Mouse (Mus musculus) adipocyte (in vitro differentiated cells): ENCODE results near the gene Phactr1.

Experiments
- DNase-seq: peaks from one replicate; pipeline ENCODE4 v3.0.0-alpha.2; 2016; ENCODE audit warnings: low spot score

Phactr1 gene

DNA sequence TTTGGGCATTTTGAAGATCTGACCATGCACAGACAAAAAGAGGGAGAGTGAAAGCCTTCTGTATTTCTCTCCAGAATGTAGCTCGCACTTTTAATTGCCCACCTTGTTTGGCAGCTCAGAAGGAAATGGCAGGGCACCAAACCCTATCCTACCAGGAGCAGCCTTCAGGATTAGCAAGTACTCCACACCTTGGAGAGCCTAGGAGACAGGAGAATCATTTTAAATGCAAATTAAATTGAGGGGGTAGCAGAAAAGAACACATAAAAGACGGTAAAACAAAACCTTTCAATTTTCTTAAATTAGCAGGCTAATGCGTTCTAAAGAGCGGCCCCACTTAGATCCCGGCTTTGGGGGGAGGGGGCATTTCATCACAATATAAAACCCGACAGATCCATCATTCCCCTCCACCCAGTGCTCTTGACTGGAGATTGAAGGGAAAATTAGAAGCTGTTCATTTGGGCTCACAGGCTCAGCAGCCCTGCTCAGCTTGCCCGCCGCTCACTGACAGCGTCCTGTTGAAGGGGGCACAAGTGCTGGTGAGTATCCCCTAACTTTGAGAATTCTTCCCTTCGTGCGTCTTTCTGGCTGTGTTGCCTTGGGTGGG is at the start of gene Phactr1:
Gene Phactr1 (plus strand): TSS at position 233 of the 604 bp plus-strand sequence.
- no peak for DNase-seq

DNA sequence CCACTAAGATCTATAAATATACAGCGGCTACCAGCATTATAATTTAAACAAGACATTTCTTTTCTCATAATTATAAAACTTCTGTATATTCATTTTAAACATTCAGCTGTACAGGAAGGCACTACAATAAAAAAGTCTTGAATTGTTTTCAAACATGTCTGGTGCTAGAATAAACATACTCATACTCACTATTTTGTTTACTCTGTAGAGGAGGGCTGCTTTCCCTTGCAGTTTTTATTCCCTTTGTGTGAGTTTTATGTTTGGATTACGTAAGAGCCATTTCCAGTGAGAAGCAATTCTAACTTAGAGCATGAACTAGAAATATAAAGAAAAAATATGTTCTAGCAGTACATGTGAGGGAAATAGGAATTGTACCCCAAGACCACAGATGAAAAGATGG is 45.5 kb upstream of the Phactr1 start:
- DNase-seq: no peak

DNA sequence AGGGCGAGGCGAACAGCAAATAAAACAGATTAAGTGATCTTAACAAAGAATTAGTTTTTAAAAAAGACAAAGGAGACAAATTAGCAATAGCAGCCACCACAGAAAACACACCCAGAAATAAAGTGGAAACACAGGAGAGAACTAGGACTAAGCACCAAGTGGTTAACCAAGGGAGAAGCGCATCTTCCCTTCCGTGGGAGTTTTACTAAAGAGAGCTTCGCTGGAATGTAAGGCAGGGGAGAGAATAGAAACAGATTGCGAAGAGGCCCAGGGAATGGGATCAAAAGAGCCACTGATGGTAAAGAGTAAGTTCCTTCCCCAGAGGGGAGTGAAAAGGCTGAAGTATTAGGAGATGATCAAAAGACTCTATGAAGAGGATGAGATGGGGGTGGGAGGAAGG is 30.2 kb upstream of the Phactr1 start:
- no peak for DNase-seq

DNA sequence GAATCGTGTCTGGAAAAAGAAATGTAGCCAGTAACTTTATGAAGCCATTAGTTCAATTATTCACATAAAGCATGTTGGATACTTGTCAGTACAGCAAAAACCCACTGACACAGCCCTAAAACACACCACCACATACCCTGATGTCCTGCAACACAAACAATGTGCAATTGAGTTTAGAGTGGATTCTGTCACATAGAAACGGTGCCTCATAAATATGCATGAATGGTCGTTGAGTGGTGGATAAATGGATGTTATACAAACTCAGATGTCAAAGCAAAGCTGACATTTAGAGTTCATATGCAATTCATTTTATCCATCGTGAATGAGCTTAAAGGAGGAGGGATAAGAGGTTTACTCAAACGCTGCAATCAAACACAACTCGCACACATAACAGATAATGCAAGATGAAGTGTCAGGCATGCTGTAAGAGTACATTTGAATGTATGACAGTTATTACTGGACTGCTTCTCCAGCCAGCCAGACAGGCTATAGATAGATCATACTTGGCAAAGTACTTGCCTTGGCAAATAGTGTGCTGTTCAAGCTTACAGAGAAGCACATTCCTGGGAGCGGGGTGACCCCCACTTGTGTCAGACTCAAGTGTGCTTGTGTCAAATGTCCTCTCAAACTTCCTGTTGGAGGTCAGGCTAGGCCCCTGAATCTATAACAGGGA is 23.6 kb upstream of the Phactr1 start:
- no peak for DNase-seq

DNA sequence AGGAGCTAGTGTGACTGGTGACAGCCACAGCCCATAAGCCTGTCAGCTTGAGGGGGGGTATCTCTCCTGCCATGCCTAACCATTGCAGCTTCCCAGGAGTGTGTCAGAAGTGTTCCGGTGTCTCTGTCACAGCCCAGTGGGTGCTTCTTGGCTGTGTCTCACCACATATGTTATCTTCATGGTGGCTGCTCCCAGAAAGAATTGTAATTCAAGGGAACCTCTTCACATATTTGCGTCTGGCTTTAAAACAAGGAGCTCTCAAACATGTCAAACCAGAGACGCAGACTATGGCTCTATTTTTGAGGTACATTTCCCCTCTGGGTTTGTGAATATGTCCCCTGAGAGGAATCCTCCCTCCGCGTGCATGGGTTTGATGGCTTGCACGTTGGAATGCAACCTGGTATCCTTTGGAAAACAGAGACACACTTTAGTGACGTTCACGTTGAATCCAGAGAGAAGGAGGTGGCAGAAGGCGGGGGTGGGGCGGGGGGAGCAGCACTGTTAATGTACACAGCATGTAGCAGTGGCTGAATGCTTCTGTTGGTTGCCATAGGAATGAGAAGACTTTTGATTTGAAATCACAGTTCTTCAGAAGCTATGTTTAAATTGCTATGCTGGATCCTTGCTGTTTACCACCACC is 8.7 kb upstream of the Phactr1 start:
- DNase-seq: no peak

DNA sequence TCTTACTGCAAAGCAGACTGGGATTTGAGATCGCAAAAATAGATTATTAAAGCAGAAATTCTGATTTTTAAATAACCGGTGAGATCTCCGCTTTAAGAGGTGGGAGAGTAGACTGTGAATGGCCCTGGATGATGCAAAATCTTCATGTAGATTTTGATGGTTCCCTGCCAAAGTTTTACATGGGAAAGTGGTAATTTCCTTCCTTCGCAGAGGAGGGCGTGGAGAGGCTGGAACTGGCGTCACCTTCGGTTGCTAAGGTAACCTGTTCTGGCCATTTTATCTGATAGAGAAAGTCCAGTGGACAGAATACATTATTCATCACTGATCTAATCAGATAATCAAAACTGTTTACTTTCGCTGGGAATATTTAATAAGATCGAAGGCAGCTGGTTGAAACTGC is 876 bp downstream of the Phactr1 start:
- no peak for DNase-seq

DNA sequence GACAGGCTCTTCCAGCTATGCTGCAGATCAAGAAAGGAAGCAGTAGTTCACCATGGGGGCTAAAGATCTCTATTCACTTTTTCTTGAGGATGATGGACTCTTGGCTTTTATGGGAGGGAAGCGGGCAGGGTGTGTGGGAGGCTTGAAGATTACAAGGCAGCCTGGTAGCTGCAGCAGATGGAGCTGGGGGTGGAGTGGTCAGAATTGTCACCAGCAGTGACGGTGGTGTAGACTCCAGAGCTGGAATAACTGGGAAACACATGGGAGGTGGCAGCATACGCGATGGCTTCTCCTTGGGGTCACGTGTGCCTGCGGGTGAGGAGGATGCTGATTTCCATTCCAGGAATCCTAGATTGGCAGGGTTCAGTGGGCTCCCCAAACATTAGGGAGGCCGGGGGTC is 3.8 kb downstream of the Phactr1 start:
- DNase-seq: no peak

DNA sequence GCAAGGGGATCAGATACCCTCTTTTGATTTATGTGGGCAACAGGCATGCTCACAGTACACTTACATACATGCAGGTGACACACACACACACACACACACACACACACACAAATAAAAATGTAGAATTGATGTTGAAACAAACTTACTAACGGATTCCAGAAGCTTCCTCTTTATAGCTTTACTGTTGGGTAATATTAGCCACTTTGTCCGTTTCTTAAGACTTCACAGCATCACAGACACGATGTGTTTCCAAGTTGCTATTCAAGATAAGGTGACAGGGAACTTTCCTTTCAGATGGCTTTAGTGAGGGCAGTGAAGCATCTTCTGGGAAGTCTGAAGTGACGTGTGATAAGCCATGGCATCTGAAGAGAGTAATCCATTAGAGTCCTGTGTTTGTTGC is 11.8 kb downstream of the Phactr1 start:
- DNase-seq: no peak

DNA sequence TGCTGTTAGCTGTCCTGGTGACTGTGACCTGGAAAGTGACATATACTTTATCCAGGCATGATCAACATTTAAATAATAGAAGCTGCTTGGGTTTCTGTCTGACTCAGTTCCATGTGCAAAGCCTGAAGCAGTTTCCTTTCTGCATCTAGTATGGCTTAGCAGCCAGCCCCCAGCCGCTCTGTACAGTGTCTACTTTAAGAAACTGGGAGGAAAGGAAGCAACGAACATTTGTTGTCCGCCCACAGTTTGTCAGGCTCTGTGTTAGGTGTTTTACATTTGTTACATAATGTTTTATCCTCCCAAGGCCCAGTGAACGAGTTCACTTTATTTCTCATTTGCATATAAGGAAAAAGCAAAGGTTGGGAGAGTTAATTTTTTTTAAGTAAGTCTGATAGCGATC is 16.2 kb downstream of the Phactr1 start:
- DNase-seq: no peak

DNA sequence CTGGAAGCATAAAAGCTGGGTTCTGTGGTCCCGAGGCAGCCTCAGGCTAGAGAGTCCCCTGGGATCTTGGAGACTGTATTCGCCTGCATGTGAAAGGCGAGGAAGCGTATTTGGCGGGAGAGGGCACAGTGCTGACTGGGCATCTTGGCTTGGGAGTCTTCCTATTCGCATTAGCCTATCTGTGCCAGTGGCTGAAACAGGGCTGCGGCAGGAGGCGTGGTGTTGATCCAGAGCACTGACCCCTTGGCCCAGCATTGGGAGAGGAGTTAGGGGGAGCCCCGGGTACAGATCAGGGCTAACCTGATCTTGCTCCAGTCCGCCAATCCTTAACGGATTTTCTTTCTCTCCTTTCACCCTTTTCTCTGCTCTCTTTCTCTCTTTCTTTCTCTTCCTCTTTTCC is 28.7 kb downstream of the Phactr1 start:
- no peak for DNase-seq

DNA sequence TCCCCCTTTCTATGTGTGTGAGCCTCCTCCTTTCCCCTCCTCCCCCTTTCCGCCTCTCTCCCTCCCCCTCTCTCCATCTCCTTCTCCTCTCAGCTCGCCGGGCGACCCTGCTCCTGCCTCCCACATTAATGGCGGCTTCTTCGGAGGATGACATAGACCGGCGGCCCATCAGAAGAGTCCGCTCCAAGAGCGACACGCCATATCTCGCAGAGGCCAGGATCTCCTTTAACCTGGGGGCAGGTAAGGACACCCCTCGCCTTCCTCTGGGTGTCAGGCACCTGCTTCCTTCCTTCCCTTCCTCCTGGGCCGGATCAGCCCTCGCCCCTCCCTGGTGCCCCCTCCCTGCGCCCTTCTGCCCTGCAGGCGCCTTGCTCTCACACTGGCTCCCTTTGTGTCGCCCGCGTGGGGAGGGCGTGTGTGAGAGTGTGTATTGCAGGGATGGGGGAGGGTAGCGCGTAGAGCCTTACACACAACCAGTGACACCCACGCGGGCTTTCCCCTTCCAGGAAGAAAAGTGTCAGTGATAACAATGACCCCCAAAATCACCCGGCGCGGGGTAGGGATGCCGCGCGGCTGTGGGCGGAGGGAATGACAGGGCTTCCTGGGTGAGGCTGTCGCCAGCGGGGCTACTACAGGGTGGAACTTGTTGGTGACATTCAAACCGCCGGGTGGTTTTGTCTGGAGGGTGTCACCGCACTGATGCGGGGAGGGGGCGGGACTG is 29.3 kb downstream of the Phactr1 start:
- no peak for DNase-seq

DNA sequence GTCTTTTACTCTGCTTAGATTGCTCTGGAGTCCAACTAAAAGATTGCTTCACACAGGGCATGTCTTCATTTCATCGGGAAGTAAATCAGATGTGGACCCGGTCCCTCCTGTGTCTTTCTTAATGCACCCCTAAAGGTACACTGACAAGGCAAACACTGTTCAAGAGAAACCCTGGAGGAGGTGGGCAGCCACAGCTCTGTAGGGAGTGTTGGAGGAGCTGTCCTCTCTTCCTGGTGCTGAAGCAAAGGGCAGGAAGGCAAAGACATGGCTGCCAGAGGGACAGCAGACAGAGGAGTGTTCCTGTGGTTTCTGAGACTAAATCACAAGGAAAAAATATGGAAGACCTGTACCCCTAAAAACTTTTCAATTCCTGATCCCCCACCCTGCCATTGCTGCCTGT is 31.1 kb downstream of the Phactr1 start:
- peak; percentile 36 for DNase-seq

DNA sequence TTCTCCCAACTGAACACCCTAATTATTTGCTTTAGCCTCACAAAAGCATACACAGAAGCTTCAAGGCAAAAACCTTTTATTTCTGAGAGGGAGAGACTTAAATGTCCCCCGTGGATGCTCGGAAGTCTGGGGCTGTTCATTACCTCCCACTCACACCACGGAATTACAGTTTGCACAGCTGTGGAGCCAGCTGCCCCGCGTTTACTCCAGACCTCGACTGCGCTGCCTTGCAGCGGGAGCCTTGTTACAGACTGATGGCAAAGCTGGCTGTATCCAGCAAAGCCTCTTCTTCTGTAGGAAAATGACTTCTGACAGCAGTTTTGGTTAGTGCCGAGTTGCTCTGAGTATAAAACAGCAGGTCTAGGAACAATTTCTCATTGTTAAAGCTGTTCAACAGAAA is 39.0 kb downstream of the Phactr1 start:
- DNase-seq: no peak

DNA sequence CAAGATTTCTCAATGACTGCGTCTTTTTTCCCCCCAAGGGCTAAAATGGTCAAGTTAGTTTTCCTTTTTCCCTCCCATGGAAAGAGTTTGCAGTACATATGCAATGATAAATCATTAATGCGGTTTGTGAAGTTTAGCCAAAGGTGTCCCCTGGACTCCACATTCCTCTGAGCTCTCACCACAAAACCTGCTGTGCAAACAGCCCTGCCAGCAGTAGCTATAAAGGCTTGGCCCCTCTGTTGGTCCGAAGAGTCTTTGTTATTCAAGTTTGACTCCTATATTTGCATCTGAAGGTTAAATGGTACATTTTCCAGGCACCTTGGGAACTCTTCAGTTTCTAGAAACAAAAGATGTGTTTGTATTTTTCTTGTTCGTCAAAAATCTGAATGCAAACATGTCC is 39.7 kb downstream of the Phactr1 start:
- DNase-seq: no peak

DNA sequence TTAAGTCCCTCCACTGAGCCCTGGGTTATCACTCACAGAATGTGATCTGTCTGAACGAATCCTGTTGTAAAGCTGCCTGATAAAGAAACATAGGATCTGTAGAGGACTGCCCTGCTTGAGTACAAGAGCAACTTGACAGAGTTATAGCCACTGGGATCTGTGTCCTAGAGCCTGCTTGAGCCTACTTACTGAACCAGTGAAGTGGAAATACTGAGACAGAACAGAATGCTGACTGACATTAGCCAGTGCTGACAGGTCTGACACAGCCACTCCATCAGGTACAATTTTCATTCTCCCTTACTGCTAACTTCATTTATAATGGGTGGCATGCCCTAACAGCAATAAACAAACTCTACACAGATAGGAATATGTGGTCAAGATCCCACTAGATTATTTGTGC is 40.2 kb downstream of the Phactr1 start:
- no peak for DNase-seq

DNA sequence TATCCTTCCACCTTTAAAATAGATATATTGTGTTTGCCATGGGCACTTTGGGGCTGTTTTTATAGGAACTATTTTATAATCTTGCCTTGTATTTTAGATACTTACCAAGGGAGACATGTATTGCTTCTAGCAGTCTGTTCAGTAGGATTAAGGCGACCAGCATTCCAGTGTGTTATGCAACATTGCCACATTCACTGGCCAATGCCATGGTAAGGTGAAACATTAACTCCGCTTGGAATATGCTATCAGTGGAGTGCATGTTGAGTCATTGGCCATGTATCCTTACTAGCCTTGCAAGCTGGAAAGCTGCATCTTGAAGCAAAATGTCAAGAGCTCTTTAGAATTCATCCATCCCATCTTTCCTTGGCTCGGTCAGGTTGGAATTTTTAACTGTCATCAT is 43.6 kb downstream of the Phactr1 start:
- DNase-seq: no peak

DNA sequence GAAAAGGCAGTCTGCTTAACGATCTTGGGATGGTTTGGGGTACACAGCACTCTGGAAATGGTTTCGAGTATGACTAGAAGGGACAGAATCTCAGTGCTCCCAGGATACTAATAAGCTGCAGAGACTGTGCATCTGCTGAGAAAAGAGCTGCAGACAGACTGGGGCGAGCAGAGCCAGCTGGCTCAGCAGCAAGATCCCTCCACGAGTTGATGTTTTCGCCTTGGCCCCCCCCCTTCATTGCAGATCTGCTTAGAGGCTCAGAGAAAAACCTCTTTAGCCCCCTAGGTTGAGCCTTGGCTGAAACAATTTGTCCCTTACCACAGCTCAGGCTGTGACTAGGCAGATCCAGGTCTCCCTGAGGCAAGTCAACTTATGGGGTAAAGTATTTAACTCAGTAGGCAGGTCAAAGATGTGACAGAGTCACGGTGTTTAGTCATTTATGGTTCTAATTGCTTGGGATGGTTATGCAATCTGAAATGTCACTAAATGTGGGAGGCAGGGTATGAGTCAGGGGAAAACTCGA is 45.3 kb downstream of the Phactr1 start:
- no peak for DNase-seq

DNA sequence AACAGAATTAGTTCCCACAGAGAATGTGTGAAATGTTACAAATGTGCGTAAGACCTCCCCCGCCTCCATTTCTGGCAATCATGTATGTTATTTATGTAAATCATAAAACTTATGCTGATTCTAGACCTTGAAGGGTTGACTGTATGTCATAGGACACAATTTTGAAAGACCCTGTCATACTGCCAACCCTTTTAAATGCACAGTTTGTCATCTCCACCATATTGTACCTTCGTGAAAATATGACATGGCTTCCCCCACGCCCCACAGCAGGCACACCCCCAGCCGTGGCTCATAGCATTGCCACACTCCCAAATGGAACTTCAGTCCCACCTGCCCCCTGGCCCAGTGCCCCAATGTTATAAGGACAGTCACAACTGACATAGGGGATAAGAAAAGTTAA is 57.1 kb downstream of the Phactr1 start:
- no peak for DNase-seq

DNA sequence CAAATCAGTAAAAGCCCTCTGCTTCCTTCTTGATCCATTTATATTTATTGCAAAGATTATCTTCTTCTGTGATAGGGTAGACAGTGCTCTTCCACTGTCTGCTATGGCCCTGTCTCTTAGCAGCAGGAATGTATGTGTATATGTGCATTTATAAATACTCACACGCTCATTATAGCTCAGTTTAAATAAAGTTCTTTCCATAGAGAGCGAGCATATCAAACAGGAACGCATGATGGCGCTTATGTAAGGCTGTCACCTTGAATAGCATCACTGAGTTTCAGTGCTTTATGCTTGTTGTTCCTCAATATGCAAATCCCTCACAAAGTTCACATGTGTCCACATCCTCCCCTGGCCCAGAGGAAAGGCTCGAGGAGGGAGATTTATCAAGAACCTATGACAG is 57.7 kb downstream of the Phactr1 start:
- no peak for DNase-seq

DNA sequence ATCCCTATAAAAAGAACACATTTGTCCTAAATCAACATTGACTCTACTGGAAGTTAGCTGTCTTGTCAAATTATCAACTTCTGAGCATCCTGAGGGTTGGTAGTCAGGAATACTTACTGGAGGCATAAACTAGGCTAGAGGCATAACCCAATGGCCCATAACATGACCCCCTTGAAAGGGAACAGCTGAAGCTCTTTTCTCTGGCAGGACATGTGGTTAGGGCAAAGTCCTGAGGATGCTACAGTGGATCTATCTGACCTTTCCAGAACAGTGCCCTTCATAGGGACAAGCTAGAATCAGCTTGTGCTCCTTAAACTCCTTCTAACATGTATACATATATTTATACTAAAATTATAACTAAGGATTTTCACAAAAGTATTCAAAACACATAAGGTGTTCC is 61.8 kb downstream of the Phactr1 start:
- DNase-seq: no peak

DNA sequence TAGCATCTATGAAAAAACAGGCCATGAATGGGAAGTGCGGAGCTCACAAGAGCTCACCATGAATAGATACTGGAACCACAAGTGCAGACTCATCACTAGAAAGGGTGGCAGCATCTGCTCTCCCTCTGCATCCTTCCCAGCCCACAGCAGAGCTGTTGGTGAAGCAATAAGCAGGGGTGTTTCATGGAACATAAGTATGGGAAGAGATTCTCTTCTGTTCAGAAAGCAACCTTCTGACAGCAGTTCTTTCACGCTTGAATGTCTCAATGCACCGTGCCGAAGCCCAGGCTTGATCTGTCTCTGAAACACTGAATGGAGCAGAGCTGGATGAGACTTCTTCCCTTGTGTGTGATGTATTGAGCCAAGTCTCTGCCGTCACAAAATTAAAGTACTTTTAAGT is 64.0 kb downstream of the Phactr1 start:
- DNase-seq: no peak

DNA sequence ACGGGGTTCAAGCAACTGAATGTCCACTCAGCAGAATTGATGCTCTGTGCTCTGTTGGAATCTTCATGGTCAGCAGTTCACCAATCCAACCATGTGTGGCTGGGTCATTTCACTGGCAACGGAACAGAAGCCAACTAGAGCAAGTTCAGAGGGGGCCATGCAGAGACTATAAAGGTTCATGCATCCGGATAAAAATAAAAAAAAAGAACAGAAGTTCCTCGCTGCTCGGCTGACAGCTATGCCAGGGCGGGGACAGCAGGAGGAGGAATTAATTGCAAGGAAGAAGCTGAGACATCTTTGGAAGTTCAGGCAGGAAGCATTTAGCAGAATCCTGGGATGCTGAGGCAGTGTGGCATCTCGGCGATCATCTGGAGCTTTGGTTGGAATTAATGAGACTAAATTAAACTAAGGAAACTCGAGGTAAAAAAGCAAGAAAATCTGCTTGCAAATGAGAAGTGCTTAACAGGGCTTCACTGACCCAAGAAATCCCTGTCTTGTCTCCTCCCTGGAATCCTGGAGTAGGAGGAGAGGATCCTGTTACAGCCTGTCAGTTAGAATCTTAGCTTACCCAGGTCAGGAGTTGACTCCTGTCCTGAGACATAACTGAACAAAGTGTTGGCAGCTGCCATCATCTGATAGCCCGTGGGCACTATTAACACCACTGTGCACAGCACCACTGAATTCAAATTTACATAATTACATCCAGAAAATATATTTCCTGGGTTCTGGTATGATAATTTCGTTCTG is 77.4 kb downstream of the Phactr1 start:
- DNase-seq: no peak
